Mouse (Mus musculus) testis, adult 2 months (tissue): ENCODE measurements around the gene Dnah14.

ENCODE experiments used
- CTCF ChIP-seq: fragments of 200-500 bp; IDR thresholded peaks from 2 replicates; pipeline ENCODE4 v1.5.1; 2012; ENCODE audit warnings: low read depth, mild to moderate bottlenecking, inconsistent platforms, low read length, moderate library complexity; ENCODE audit not compliant: control insufficient read depth, insufficient read depth, insufficient replicate concordance
- POLR2A ChIP-seq: fragments of 200-500 bp; IDR thresholded peaks from 2 replicates; pipeline ENCODE4 v1.6.1; 2012; ENCODE audit warnings: low read depth, mild to moderate bottlenecking, inconsistent platforms, low read length, moderate library complexity; ENCODE audit not compliant: control insufficient read depth

- TF ChIP-seq CTCF: no peak
- no peak for TF ChIP-seq POLR2A
Observed at GRCm38 (mm10) chr1:181800667-181801066, 224.3 kb downstream of the Dnah14 start.
